Mouse (Mus musculus) liver, embryonic 14.5 days (tissue): Measurements from ENCODE around the gene Gtdc1. TPM values are rescaled to one million over a fixed set of nuclear protein-coding genes. Genes with fewer than 3 reads are reported as not detected.

Experiments used
- ATAC-seq: fragments of 200-750 bp; cut with Nextera tagmentation; 2 replicates; pipeline ENCODE4 v1.8.0; 2017; ENCODE audit warnings: moderate number of reproducible peaks, mild to moderate bottlenecking, moderate library complexity; ENCODE audit not compliant: insufficient read depth
- DNase-seq, 3 experiments: peaks; one replicate each; pipeline ENCODE4 v3.0.0-alpha.2; 2012 to 2013; ENCODE audit warnings: low read depth in 3 of 3, low spot score in 3 of 3
- H3K27ac ChIP-seq: fragments of 300-500 bp; sonication (generic); 2 replicates; pipeline ENCODE4 v1.5.1; 2014; ENCODE audit warnings: moderate library complexity, mild to moderate bottlenecking, control low read depth, inconsistent platforms
- H3K27me3 ChIP-seq: fragments of 300-500 bp; sonication (generic); 2 replicates; pipeline ENCODE4 v1.6.1; 2014; ENCODE audit warnings: mild to moderate bottlenecking, low read length, moderate library complexity; ENCODE audit not compliant: control insufficient read depth, insufficient read depth
- H3K36me3 ChIP-seq: fragments of 300-500 bp; sonication (generic); replicated peaks from 2 replicates; pipeline ENCODE4 v1.6.1; 2014; ENCODE audit warnings: low read depth; ENCODE audit not compliant: control insufficient read depth, insufficient read depth
- H3K4me1 ChIP-seq, 2 experiments: fragments of 200-500 bp in 1 of 2; fragments of 300-500 bp in 1 of 2; sonication (generic) in 1 of 2; replicated peaks; 2 replicates each; pipeline ENCODE4 v1.6.1; 2012 to 2014; ENCODE audit warnings: antibody characterized with exemption in 1 of 2, inconsistent platforms in 1 of 2, low read length in 1 of 2; ENCODE audit not compliant: control insufficient read depth in 2 of 2, insufficient read depth in 2 of 2
- H3K4me2 ChIP-seq: fragments of 300-500 bp; sonication (generic); 2 replicates; pipeline ENCODE4 v1.6.1; 2014; ENCODE audit warnings: low read depth, mild to moderate bottlenecking, control low read depth, moderate library complexity
- H3K4me3 ChIP-seq, 2 experiments: fragments of 200-500 bp in 1 of 2; fragments of 300-500 bp in 1 of 2; sonication (generic) in 1 of 2; 2 replicates each; pipeline ENCODE4 v1.5.1; 2012 to 2014; ENCODE audit warnings: low read depth in 2 of 2, low read length in 2 of 2, mild to moderate bottlenecking in 2 of 2, control low read depth in 1 of 2, inconsistent platforms in 1 of 2, moderate library complexity in 1 of 2; ENCODE audit not compliant: insufficient read depth in 1 of 2
- H3K9ac ChIP-seq: fragments of 300-500 bp; sonication (generic); replicated peaks from 2 replicates; pipeline ENCODE4 v1.6.1; 2014; ENCODE audit warnings: mild to moderate bottlenecking, control low read depth, moderate library complexity
- H3K9me3 ChIP-seq: fragments of 300-500 bp; sonication (generic); 2 replicates; pipeline ENCODE4 v1.6.1; 2016; ENCODE audit warnings: low read length, mixed read lengths; ENCODE audit not compliant: control insufficient read depth
- CTCF ChIP-seq: IDR thresholded peaks from 2 replicates; pipeline ENCODE4 v1.5.1; 2016; ENCODE audit warnings: antibody characterized with exemption, low read depth, control low read depth
- EP300 ChIP-seq: IDR thresholded peaks from 2 replicates; pipeline ENCODE4 v1.6.1; 2016; ENCODE audit warnings: antibody characterized with exemption, low read depth
- WGBS: fragments of 180-500 bp; shearing (Covaris S2); extraction: QIAGEN DNeasy Blood & Tissue Kit; methylation state at CpG from one replicate; pipeline ENCODE4 v1.1.7; 2014; ENCODE audit not compliant: insufficient replicate concordance; 5-methylcytosine and 5-hydroxymethylcytosine counted together
- polyA plus RNA-seq, 2 experiments: library from polyadenylated mRNA; depleted of rRNA in 1 of 2; stranded (reverse) in 1 of 2; unstranded in 1 of 2; fragments of >200 nt; fragmentation: Nextera tagmentation in 1 of 2; extraction: Ambion mirVana in 1 of 2; gene quantifications; 2 replicates each; pipeline versions ENCODE4 v1.2.1 to v1.2.3; 2012 to 2014

Gene Gtdc1
- polyA plus RNA-seq, 2 experiments: 3.6 to 5.8 TPM

- H3K9ac ChIP-seq: no peak overlapping the region
- no peak for TF ChIP-seq EP300
- no peak for TF ChIP-seq CTCF
- peaks cover 13 to 14% of the 10 kb centered on the region in 2 experiments for H3K4me1 ChIP-seq
- no peaks in the 10 kb centered on the region for H3K27me3 ChIP-seq
- H3K4me3 ChIP-seq: no peak overlapping the region
- DNase-seq (no peak), ATAC-seq (no peak)
- H3K36me3 ChIP-seq: no peaks in the 10 kb centered on the region
- H3K27ac ChIP-seq: no peak overlapping the region
- H3K4me2 ChIP-seq: no peak overlapping the region
- 27% methylated on average over 3 of the region's 3 CpGs for WGBS
- no peaks in the 10 kb centered on the region for H3K9me3 ChIP-seq
These were observed 33.1 kb upstream of the Gtdc1 start for GRCm38 (mm10) chr2:44960561-44960960.

GRCm38 (mm10) chr2:44957329-44957797 lies 29.9 kb upstream of the Gtdc1 start:
- ATAC-seq (peak; percentile 30; the same call in 1 of the 2 replicates), DNase-seq (no peak)
- Histone ChIP-seq H3K4me3 (no peak overlapping the region), H3K27ac (no peak overlapping the region), H3K36me3 (no peaks in the 10 kb centered on the region), H3K27me3 (no peaks in the 10 kb centered on the region), H3K9ac (no peak overlapping the region), H3K4me1 (peaks cover 28 to 37% of the 10 kb centered on the region in 2 experiments), H3K9me3 (no peaks in the 10 kb centered on the region), H3K4me2 (no peak overlapping the region)
- TF ChIP-seq CTCF (no peak), EP300 (no peak)
- WGBS: 61% methylated on average over 1 of the region's 1 CpGs

GRCm38 (mm10) chr2:44956232-44956631 lies 28.8 kb upstream of the Gtdc1 start:
- no peaks in the 10 kb centered on the region for H3K36me3 ChIP-seq
- no peak for ATAC-seq
- no peak overlapping the region for H3K4me3 ChIP-seq
- no peaks in the 10 kb centered on the region for H3K27me3 ChIP-seq
- 35% methylated on average over 3 of the region's 3 CpGs for WGBS
- peak overlapping the region; percentile 35 for H3K27ac ChIP-seq
- no peak for TF ChIP-seq CTCF
- no peak for TF ChIP-seq EP300
- no peaks in the 10 kb centered on the region for H3K9me3 ChIP-seq
- no peak overlapping the region; the same call in 1 of the 2 replicates for H3K9ac ChIP-seq
- H3K4me1 ChIP-seq: peaks cover 31 to 32% of the 10 kb centered on the region in 2 experiments
- DNase-seq: no peak
- no peak overlapping the region for H3K4me2 ChIP-seq

- Histone ChIP-seq H3K27me3 (no peaks in the 10 kb centered on the region), H3K27ac (no peak overlapping the region), H3K4me1 (peaks cover 31 to 32% of the 10 kb centered on the region in 2 experiments), H3K4me2 (peak overlapping the region; percentile 34), H3K9me3 (no peaks in the 10 kb centered on the region), H3K36me3 (no peaks in the 10 kb centered on the region), H3K9ac (no peak overlapping the region), H3K4me3 (no peak overlapping the region)
- ATAC-seq (peak; percentile 69; the same call in 1 of the 2 replicates), DNase-seq (no peak)
- WGBS: 14% methylated on average over 6 of the region's 6 CpGs
- peak; percentile 62 for TF ChIP-seq EP300
- no peak for TF ChIP-seq CTCF
These were observed 28.0 kb upstream of the Gtdc1 start for GRCm38 (mm10) chr2:44955506-44955905.

- peak overlapping the region; percentile 25 for H3K27ac ChIP-seq
- H3K27me3 ChIP-seq: no peaks in the 10 kb centered on the region
- H3K4me3 ChIP-seq: no peak overlapping the region
- no peak for TF ChIP-seq CTCF
- TF ChIP-seq EP300: no peak
- no peak overlapping the region for H3K9ac ChIP-seq
- WGBS: 50% methylated on average over 1 of the region's 1 CpGs
- peaks cover 31 to 32% of the 10 kb centered on the region in 2 experiments for H3K4me1 ChIP-seq
- DNase-seq (no peak), ATAC-seq (peak; percentile 27; the same call in 1 of the 2 replicates)
- H3K4me2 ChIP-seq: no peak overlapping the region
- H3K9me3 ChIP-seq: no peaks in the 10 kb centered on the region
- H3K36me3 ChIP-seq: no peaks in the 10 kb centered on the region
These were observed 26.7 kb upstream of the Gtdc1 start for GRCm38 (mm10) chr2:44954180-44954579.
